Mouse (Mus musculus) cerebellum, adult 11-12 months (tissue): ENCODE data around the gene Cdk10.
"Not testable (repeated sequence)": the region's sequence is repeated elsewhere in the genome, so short reads cannot be mapped to it uniquely, and the experiment has no call there.

Experiments used
- DNase-seq: peaks from one replicate; pipeline ENCODE4 v3.0.0; 2022

The Cdk10 gene

DNA sequence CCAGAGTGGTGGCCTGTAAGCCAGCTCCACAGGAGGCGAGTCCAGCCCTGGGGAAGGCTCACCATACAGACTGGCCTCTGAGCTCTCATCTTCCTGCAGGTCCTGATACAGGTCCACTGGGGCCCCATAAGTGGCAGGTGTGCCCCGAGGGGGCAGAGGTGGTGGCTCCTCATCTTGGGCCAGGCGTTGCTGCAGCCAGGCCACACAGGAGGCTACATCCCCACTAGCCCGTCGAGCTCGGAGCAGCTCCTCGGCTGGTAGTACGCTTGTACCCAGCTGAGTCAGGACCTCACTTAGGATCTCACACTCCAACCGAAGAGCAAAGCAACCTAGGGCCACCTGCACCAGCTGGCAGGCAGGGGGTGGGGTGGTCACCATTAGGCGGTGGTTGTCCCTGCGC lies 9.1 kb downstream of the Cdk10 start:
- DNase-seq: no peak

DNA sequence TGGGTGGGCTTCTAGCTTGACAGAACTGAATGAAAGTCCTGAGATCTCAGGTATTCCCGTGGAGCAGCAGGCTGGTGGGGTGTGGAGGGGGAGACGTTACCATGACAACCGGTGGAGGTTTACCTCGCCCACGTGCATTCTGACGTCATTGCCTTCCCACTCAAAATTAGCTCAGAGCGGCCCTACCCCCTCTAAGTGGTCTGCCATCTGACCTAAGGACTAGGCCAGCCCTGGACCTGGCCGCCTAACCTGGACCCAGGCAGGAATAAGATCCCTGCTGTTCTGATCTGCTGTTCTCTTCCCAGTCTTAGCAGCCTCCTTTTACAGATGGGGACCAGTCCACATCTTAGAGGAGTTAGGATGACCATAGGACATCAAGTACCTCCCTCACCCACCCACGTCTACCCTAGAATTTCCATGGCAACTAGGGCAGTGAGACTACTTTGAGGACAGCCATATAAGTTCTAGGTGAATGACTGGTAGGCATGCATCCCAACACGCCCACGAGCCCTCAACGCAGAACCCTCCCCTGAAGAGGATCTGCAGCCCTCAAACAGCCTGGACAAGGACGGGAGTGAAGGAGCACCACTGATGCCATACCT lies 10.4 kb downstream of the Cdk10 start:
- DNase-seq: peak; percentile 68

DNA sequence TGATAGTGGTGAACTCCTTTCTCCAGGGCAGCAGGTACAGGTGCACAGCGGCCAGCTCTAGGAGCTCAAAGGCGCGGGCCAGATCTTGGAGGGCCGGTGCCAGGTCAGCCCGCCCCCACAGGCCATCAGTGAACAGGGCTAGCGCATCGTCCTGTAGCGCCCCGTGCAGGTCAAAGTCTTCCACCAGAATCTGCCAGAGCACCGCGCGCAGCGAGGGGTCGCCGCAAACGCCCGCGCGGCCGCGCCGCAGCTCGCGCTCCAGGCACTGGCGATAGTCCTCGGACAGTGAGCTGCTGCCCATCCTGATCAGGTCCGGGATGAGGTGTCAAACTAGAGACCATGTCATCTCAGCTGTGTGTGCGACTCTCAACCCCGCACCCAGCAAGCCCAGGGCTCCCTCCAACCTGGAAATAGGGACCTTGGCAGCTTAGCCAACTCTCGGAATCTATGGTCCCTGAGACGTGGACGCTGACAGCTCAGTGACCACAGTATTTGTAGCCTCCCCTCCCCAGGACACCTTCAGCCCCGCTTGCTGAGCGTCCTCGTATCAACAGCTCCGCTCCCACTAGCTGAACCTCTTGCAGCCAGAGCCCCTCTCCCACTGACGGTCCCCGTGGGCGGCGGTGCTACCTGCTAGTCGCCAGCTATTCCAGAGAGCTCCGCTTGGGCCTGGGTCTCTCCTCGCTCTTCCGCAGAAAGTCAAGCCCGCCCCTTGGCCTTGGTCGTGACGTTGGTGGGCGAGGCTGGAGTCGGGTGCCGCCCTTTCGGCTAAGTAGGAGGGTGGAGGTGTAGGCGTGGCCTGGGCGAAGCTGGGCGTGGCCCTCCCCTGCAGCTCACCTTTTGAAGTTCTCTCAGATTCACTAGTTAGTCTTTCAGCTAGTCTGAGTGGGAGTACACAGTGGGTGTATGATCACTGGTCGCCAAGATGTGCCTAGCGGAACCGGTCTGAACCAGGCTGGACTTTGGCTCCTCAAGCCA lies 11.2 kb downstream of the Cdk10 start, which contains the start of gene Spata2l:
Gene Spata2l, minus strand, starts transcription at position 714 of the 978 bp plus-strand sequence.
- DNase-seq: peak; percentile 86

DNA sequence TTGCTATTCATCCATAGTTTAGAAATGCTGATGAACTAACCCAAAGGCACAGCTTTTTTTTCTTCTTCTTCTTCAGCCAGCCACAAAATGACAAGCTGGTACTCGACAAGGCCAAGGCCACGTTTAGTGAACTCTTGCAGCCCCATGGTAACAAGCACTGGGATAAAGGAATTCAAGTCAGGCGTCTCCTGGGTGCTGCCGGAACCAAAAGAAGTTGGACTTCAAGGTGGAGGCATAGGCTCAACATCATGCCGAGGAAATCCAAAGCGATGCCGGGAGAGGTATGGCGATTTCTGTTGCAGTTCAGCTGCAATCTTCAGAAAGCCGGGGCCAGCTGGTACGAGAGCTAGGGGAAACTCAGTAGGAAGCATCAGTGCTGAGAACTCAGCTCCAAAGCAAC lies 14.8 kb downstream of the Cdk10 start:
- no peak for DNase-seq

DNA sequence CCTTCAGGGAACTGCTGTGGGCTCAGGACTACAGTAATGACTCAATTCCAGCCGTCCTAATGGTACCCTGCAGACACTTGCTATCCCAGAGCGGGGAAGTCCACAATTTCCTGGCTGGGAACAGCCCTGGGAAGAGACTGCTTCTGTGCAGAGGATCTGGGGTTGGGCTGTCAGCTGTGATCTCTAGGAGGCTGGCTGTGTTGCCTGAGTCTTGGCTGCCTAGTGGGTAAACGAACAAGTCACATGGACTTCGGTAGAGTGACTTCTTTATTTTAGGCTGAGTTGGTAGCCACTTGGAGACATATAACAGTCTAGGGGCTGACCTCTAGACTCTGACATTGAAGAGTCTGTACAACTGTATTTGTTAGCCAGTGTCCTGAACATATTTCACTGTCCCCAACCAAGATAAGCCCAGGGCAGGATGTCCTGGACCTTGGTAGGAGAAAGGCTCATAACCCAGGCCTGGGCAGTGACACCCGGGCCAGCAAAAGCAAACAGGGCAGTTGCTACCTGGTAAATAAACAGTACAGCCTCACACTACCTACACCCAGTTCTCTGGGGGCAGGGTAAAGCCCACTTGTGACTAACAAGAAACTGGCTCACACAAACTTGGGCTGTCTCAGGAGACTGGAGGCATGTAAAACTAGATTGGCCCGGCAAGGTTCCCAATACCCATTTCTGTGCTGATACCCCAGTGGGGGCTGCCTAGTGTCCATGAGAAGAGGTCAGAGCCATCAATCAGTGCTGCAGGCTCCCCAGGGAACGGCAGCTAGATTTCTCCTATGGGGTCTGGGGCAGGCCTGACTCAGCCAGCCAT lies 17.7 kb downstream of the Cdk10 start:
- DNase-seq: no peak

DNA sequence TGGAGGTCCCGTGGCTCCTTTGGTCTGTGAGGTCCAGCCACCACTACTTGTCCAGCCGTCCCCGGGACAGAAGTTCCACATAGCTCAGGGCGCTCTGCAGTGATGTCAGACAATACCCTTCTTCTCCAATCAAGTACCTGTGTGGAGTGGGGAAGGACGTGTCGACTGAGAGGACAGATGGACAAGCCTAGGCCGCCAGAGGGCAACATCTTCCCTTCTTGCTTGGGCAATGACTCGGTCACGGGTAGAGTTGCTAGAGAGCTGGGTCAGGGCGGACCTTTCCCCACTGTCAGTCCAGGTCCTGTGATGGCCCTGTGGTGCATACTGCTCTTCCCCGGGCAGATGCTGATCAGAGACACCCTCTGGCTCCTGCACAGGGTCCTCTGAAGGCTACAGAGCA lies 18.4 kb downstream of the Cdk10 start:
- no peak for DNase-seq

DNA sequence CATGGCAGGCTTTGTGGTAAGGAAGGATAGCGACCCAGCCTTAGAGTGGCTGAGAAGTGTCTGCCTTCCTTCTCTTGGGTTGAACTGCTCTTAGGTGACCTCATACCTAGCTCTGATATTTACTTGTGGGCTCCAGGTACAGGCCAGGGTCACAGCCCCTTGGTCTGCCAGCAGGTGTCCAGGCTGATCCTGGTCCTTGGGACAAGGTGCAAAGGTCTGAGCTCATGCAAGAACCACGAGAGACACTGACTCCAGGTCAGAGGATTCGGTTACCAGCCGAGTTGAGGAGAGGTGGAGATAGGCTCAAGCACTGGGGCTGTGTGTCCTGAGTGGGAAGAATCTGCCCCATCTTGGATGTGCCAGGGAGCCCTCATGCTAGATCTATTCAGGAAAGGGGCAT lies 19.7 kb downstream of the Cdk10 start:
- no peak for DNase-seq

DNA sequence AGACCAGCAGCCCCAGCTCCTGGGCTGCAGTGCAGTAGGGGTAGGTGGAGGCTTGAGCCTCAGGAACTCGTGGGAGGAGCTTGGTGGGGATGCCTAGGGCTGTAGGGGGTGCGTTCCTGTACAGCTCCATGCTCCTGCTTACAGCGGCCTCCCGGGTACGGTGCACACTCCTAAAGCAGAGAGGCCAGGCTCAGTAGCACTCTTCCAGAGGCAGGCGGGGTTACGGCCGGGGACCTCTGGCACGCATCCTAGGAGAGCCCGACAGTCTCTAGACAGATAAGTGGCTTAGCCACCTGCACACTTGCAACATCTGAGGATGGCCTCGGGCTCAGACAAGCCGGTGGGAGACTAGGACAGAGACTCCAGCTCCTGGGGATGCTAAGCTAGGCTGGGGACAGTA lies 20.9 kb downstream of the Cdk10 start:
- no peak for DNase-seq

DNA sequence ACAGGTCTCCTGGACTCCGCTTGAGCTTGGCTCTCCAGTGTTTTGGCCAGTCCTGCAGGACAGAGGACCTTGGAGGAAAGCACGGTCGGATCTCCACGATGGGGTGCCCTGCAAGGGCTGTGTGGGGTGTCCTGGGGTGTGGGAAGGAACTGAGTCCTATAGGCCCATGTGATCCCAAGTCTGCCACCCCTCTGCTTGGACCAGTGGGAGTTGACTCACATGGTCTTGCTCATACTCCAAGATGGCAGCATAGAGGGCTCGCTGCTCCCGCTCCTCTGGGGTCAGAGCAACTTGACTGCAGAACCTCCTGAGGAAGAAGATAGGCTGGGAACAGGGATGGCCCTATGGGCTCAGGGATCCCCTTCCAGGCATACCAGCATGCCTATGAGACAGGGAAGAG lies 23.1 kb downstream of the Cdk10 start:
- no peak for DNase-seq

DNA sequence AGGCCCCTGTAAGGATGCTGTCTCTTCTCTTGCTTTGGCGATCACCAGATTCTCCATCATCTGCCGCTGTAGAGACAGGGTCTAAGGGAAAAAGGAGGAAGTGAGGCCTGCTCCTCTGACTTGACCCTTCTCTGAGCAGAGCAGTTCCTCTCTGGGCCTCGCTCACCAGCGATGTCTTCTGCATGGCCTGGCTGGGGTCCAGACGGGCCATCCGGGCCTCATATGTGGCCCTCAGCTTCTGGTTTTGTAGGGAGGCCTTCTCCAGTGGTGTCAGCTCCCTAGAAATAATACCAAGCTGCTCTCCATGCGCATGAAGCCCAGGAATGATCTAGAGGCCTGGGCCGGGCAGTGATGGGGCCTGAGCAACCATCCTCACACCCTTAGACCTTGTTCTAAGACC lies 24.0 kb downstream of the Cdk10 start:
- no peak for DNase-seq

DNA sequence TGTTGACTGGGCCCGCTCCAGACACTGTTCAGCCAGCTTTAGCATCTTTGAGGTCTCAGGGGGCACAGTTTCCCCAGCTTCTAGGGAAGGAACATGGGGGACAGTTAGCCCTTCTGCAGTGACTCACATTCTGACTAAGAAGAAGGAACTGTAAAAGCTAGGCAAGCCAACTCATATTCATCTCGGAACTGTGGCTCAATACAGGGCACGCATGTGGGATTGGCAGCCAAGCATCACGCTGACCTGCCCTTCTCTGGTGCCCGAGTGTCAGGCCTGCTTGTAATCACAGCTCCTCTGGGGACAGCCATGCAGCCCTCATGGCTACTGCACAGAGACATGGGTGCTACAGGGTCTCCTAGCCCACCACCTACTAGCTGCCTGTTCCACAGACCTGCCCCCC lies 26.3 kb downstream of the Cdk10 start:
- DNase-seq: no peak

DNA sequence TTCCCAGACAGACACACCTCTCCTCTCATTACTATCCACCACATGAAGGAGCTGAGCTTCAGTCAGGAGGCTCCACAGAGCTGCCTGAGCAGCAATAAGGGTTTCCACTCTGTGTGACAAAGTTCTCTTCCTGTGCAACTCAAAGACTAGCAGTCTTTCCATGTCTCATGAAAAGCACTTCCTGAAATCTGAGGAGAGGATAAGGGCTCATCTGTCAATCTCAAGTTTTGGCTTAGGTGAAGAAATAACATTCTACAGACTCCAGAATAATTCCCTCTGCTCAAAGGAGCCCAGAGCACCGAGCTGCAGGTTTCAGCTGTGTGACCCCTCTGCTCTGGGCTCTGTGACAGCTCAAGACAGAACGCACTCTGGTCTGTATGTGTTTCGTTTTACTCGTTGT lies 28.3 kb downstream of the Cdk10 start:
- DNase-seq: no peak

DNA sequence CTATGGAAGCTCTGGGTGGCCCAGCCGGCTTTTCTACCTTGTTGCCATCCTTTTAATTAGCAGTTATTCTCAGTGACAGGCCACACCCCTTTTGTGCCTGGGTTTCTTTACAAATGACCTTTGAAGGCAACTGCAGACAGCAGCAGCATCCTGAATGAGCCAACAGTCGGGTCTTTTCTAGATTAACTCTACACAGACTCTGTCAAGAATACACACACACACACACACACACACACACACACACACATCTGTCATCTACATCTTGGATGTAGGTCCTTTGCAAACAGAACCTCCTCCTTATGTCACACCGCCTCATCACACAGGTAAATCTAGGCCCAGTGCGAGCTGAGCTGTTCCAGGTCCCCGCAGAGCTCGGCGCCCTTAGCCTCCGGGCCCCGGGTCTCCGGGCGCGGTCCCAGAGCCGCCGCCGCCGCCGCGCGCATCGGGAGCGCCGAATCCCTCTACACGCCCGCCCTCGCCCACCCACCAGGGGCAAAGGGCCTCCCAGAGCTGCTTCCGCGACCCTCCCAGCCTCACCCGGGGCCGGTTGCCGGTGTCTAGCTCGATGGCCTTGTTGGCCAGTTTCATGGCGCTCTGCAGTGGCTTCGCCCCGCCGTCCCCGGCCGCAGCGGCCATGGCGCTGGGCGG lies 28.9 kb downstream of the Cdk10 start:
- no peak for DNase-seq

DNA sequence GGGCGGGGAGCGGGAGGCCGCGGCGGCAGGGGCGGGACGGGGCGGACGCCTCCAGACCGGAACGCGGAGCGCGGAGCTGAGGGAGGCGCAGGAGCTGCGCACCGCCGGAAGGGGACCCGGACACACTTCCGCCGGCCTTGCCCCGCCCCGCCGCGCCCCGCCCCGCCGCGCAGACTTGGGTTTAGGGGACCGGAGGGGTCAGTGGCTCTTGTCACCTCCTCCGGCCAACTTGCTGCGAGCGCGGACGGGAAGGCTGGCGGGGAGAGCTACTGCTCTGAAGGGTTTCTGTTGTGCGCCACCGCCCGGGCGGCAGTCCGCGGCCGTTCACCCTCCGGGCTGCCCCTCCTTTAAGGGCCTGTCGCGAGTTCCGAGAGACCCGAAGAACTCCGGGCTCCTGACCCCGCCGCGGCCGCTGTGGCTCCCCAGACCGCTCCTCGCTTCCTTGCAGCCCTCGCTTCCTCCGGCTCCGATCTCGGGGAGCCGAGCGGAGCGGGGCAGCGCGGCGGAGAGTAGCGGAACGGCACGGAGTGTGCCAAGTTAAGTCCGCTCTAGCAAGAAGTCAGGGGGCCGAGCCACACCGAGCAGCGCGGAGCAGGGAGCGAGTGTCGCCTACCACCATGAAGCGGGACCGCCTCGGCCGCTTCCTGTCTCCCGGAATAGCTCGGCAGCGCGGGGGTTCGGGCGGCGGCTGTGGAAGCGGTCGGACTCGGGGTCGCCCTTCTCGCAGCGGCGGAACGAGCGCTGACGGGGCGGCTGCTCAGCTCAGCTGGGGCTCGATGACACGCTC lies 29.6 kb downstream of the Cdk10 start, which contains the start of the genes Zfp276 and Vps9d1:
Gene Zfp276, plus strand, starts transcription at position 97 of the 787 bp plus-strand sequence.
Gene Vps9d1, minus strand, starts transcription at position 250 of the 787 bp plus-strand sequence.
- peak; percentile 78 for DNase-seq

DNA sequence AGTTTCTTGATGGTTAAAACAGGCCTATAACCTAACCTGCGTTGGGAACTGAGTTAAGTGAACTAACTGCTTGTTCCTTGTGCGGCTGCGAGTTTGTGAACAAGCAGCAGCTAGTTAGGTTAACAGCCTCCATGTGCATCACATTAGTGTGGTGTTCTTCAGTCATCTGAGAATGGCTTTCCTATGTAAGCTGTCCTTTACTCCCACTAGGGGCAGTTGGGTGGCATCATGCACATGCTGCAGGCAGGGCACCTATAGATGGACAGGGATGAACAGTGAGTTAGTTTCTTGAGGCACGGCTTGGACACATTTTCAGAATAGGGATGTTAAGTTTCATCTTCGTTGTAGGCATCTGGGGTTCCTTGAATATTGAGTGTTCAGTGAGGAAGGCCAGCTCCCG lies 30.5 kb downstream of the Cdk10 start:
- DNase-seq: no peak

DNA sequence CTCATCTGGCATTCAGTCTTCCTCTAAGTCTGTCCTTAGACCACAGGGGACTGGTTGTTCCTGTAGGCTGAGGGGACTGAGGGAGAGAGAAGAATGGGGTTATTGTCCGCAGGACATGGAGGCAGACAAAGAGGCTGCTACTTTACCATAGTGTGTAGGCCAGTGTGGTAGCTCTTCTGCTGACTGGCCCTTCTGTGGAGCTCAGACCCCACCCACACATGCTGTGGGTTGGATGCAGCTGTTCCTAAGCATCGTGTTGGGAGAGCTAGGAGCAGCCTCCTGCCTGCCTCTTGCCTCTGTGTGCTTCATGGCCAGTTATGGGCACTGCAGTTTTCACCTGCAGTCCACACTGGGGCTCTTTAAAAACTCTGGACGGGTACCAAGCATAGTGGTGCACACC lies 32.5 kb downstream of the Cdk10 start:
- no peak for DNase-seq

DNA sequence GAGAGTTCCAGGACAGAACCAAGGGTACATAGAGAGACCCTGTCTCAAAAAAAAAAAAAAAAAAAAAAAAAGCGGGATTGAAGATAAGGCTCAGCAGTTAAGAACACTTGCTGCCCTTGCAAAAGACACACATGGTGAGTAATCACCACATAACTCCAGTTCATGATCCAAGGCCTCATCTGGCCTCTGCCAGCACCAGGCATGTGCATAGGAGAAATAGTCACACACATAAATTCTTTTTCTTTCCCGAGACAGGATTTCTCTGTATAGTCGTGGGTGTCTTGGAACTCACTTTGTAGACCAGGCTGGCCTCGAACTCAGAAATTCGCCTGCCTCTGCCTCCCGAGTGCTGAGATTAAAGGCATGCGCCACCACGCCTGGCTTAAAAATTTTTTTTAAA lies 33.0 kb downstream of the Cdk10 start:
- DNase-seq: not testable (repeated sequence)

DNA sequence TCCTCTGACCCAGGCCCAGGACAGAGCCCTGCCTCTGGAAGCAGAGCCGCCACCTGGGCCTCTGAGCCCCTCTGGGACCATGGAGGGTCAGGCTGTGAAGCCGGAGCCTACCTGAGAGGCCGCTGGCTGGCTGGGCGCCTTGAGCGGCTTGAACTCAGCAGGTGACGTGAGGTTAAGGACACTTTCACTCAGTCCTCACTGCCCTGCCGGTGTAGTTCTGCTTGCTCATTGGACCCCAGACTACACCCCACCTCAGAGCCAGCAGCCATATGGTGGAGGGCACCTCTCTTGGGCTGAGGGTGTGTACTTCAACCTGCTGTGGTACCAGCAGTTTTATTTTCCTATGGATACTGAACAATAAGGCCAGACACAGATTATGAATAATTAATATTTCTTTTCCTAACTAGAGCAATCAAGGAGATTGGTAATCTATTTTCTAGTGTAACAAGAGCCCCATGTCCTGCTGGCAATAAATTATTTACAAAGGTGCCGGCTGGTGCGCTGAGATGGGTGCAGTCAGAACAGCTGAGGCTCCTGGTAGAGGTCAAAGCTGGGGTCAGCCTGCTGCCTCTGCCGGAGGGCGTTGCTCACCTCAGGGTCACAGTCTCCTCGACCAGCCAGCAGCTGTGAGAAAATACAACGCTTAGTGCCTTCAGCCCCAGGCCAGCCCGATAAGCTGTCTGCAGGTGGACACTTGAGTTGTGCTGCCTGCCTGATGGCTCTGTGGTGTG lies 43.4 kb downstream of the Cdk10 start:
- DNase-seq: no peak

DNA sequence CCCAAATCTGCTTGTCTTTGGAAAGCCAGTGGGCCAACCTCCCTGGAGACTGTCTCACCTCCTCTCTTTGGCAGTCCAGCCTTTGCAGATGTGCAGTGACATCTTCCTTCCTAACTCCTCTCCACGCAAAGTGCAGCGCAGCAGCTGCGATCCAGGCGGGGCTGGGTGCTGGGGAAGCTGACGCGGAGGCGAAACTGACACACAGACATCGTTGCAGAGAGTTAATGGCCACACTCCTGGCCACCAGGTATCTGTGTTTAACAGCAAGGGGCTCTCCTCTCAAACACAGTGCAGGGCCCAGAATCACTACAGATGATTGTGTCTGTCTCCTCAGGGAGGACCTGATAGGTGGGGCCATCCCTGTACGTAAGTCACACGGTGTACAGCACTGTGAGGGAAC lies 46.5 kb downstream of the Cdk10 start:
- no peak for DNase-seq

DNA sequence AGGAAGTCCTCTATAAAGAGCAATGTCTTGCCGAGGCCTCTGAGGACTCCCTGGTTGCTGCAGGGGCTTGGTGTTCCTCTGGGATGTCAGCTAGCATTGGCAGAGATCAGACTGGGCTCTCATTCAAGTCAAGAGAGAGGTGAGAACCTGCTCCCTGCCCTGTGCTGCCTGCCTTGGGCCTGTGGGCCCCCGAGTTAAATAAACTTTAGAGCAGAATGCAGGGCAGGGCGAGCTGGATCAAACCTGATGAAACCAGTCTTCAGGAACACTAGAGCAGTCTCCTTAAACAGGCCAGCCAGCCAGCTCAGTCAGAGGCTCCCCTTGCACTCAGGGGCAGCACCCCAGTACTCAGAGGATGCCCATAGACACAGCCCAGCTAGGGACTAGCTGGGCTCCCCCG lies 47.3 kb downstream of the Cdk10 start:
- DNase-seq: no peak

DNA sequence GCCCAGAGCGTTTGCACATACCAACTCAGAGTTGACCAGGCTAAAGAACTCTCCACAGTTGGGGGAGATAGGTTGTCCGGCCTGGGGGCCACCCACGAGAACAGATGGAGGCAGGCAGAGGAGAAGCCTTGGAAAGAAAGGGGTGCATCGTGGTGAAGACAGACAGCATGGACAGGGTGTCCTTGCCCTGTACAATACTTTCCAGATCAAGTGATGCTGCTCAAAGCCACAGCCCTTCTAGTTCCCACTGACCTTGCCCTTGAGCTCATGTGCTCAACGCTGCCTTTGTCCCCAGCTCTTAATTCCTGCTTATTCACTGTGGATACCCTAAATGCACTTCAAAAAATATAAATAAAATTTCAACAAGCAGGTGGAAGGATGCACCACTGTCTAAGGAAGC lies 49.8 kb downstream of the Cdk10 start:
- no peak for DNase-seq
